Mouse (Mus musculus) Patski (cell line): ENCODE data around the gene Mycn. TPM values are rescaled to one million over a fixed set of nuclear protein-coding genes. Genes with fewer than 3 reads are reported as not detected.

Experiments used
- ATAC-seq: fragments of 100-300 bp; one replicate; pipeline ENCODE4 v1.8.0; 2021
- CTCF ChIA-PET: fragments of 350-600 bp; sonication (Branson Sonifier 250); formaldehyde crosslinking; loops from one replicate; lab custom pipeline; 2022; ENCODE audit warnings: inconsistent platforms; lab: Charles Lee
- POLR2A ChIA-PET: fragments of 350-600 bp; sonication (Branson Sonifier 250); formaldehyde crosslinking; loops from one replicate; lab custom pipeline; 2022; ENCODE audit warnings: antibody characterized with exemption, inconsistent platforms; lab: Charles Lee
- DNase-seq: peaks from one replicate; pipeline ENCODE4 v3.0.0-alpha.2; 2011; ENCODE audit warnings: low read depth, low spot score
- H3K27me3 ChIP-seq: fragments of 371-371 bp; one replicate; pipeline ENCODE4 v1.5.1; 2021
- CTCF ChIP-seq: fragments of 100-300 bp; IDR thresholded peaks from one replicate; pipeline ENCODE4 v1.5.1; 2021
- in situ Hi-C: fragments of 300-500 bp; cut with MboI; formaldehyde crosslinking; loops from 3 replicates; pipeline ENCODE4 v1.11.1; 2018; ENCODE audit warnings: low pct_unique_long_range_greater_than_20kb, mixed read lengths
- polyA plus RNA-seq: library from polyadenylated mRNA; unstranded; gene quantifications from one replicate; pipeline ENCODE4 v1.2.3, GENCODE M21; 2021

The Mycn gene
- polyA plus RNA-seq, 1 experiment from 2014 or later, result 1.6 TPM

DNA sequence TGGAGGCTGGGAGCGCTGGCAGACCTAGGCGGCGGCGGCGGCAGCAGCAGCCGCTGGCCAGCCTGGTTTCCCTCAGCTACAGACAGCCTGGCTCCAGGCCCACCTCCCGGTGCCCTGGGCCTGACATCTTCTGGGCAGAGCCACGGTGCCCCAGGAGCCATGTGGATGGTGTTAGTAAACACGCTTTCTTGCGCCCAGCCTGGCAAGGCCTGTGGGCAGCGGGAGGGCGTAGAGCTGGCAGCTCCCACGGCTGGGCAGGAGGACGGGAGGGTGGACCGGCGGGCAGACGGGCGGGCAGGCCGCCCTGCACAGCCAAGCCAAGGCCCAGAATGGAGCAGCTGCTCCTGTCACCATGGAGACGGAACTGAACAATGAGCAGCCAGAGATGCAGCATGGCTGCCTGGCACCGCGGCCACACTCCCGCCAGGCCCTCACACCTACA, 37.2 kb downstream of the Mycn start:
- H3K27me3 ChIP-seq, result no peaks in the 10 kb centered on the region
- DNase-seq (no peak), ATAC-seq (no peak)
- ChIA-PET CTCF (no interaction called here), POLR2A (no interaction called here)
- no peak for TF ChIP-seq CTCF
- in situ Hi-C loops, result no loop called here

DNA sequence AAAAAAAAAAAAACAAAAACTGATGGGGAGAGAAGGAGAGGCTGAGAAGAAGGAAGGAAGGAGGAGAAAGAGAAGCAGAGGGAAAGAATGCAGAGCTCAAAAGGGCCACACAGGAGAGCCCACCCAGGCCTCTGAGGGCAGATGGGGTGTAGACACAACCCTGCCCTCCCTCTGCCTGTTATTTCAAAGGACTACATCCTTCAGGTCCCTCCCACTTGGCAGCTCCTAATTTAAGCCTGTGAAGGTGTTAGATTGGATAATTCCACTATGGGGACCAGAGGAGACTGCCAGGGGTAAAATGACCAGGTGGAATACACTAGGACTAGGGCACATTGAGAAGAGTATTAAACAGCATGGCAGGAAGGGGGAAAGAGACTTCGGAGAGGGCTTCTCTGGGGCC, 37.6 kb downstream of the Mycn start:
- in situ Hi-C loops, result no loop called here
- ChIA-PET POLR2A (interaction anchor here (0.6 kb wide), 1 partner anchor 30 kb away, joined by 3 read pairs; no protein-coding TSS in a partner anchor), CTCF (no interaction called here)
- H3K27me3 ChIP-seq, result no peaks in the 10 kb centered on the region
- no peak for TF ChIP-seq CTCF
- DNase-seq (no peak), ATAC-seq (no peak)

DNA sequence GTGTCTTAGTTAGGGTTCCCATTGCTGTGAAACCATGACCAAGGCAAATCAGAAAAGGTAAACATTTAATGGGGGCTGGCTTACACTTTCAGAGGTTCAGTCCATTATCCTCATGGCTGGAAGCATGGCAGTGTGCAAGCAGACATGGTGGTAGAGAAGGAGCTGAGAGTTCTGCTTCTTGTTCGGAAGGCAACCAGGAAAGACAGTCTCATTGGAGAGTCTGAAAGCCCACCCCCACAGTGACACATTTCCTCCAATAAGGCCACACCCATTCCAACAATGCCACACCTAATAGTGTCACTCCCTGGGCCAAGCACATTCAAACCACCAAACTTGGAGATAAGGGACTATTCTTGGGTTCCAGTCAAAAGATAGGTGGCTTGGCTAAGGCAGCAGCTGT, 39.3 kb downstream of the Mycn start:
- CTCF ChIA-PET, result no interaction called here
- no peak for DNase-seq

DNA sequence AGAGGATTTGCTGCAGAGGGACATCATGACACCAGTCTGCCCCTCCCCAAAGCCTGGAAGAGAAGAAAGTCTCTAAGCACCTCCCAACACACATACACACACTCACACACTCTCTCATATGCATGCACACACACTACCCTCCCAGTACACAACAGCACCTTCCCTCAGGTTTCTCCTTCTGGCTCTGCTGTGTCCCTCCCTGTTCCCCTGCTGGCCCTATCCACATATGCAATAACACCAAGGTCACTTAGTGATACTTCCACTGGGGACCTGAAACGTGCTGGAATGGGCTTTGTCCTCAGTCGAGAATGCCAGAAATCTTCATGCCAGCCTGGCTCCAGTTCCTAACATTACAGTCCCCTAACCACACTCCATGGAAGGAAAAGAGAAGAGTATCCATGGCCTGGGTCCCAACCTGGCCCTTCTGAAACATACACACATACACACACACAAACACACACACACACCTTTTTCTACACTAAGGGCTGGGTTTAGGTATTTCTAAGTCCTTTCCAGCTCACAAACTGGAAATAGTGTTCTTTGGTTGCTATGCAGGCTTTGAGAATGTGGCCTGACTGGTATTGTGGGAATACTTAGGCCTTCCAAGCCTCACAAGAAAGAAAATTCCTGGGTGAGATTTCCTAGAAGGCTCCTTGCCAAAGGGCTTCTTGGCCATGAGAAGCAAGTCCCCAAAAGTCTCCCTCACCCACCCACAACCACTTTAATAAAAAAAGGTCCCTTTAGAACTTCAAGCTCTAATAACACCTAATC, 43.2 kb downstream of the Mycn start:
- ChIA-PET POLR2A (no interaction called here), CTCF (no interaction called here)
- no peaks in the 10 kb centered on the region for H3K27me3 ChIP-seq
- in situ Hi-C loops, result no loop called here
- DNase-seq, result no peak
- TF ChIP-seq CTCF, result no peak
- ATAC-seq, result no peak

More for the DNA sequence above, 39.3 kb downstream of the Mycn start:
- no peak for TF ChIP-seq CTCF
- in situ Hi-C loops, result no loop called here
- no peak for ATAC-seq
- POLR2A ChIA-PET, result no interaction called here
- H3K27me3 ChIP-seq, result no peaks in the 10 kb centered on the region

DNA sequence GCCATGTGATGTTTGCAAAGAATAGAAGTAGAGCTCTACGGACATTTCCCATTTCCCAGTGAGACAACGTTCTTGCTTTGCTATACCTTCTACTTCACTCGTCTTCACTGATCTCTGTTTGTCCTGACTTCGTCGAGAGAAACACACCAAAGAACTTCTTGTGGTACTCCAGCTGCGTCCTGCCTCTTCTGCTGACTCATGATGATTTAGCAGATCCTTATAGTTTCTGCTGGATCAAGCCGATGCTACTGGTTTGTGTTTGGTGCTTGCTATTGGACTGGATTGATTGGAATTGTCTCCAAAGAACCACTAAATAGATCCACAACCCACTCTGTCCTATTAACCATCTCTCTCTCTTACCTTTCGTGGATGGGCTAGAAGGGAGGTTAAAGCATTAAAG, 47.7 kb downstream of the Mycn start:
- ChIA-PET CTCF (no interaction called here), POLR2A (interaction anchor here (0.6 kb wide), 1 partner anchor 22 kb away, joined by 4 read pairs; no protein-coding TSS in a partner anchor)
- DNase-seq (no peak), ATAC-seq (no peak)
- in situ Hi-C loops, result no loop called here
- H3K27me3 ChIP-seq, result no peaks in the 10 kb centered on the region
- no peak for TF ChIP-seq CTCF

DNA sequence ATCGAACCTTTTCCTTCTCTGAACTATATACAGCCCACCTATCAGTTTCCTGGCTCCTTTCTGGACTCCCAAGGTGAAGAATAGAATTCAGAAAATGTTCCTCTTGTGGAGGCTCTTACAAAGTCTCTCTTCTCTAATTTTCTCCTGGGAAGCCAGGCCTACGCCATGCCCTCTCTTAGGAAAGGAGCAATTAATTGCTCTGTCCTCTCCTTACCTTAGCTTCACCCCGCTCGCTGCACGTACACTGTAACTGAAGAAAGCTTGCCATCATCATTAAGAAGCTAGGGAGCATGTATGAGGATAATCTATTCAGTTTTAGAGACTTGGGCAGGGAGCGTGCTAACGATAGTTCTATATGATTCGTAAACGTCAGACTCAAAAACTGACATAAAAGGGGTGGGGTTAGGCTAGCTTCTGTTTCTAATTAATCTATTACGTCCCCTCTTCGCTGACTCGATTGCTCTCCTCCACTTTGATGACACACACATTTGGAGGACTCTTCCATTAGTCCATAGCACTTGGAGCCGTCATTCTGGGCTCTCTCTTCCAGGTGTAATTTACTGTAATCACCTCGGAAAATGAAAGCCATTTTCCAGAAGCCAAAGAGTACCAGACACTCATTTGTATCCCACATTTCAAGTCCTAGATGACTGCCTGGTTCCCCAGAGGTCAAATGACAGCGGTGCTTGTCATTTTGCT, 55.4 kb downstream of the Mycn start:
- no peaks in the 10 kb centered on the region for H3K27me3 ChIP-seq
- CTCF ChIA-PET, result no interaction called here
- TF ChIP-seq CTCF, result no peak
- in situ Hi-C loops, result no loop called here
- ATAC-seq (no peak), DNase-seq (no peak)
- POLR2A ChIA-PET, result no interaction called here
